Comparison of ENCODE assay signal across 29 mouse cellular contexts in genomic region chr3:136024876-136025275, GRCm38 (mm10).
"Had no signal": no experiment of that assay in that cellular context is flagged by ENCODE, and none has a peak within 500 bp of the region (broad histone marks: within the 10 kb centered on the region; RNA-seq: fewer than 3 reads in every experiment).

No protein-coding gene starts in this region.

- H3K4me3 ChIP-seq: limb, embryonic 10.5 days; limb, embryonic 12.5 days; limb, embryonic 13.5 days; limb, embryonic 15.5 days; liver, embryonic 12.5 days; liver, embryonic 13.5 days; liver, embryonic 15.5 days; lung, embryonic 15.5 days; megakaryocyte, embryonic 14.5 days; midbrain, embryonic 10.5 days; midbrain, embryonic 12.5 days; midbrain, embryonic 13.5 days; midbrain, embryonic 15.5 days; myocyte; neural tube, embryonic 12.5 days; neural tube, embryonic 13.5 days had no signal

- H3K27ac ChIP-seq: limb, embryonic 10.5 days; limb, embryonic 12.5 days; limb, embryonic 13.5 days; limb, embryonic 15.5 days; liver, embryonic 12.5 days; liver, embryonic 13.5 days; liver, embryonic 14.5 days; liver, embryonic 15.5 days; lung, embryonic 15.5 days; macrophage; midbrain, embryonic 10.5 days; midbrain, embryonic 12.5 days; midbrain, embryonic 13.5 days; midbrain, embryonic 15.5 days; neural tube, embryonic 12.5 days; neural tube, embryonic 13.5 days had no signal

- DNase-seq: left cerebral cortex, postnatal 4 days; liver; liver, embryonic 13.5 days; liver, postnatal 0 days; lung, adult 18-20 months; lung, adult 2 months; lung, embryonic 14.5 days; lung, postnatal 10 days; lung, postnatal 14 days; lung, postnatal 36 days; lung, postnatal 4 days; midbrain, embryonic 14.5 days had no signal
